Mouse (Mus musculus) kidney, postnatal 36 days (tissue): ENCODE results near the gene 1810009J06Rik.
"Not testable (repeated sequence)": the region's sequence is repeated elsewhere in the genome, so short reads cannot be mapped to it uniquely, and the experiment has no call there.

ENCODE experiments used
- DNase-seq, 2 experiments: peaks; one replicate each; pipeline ENCODE4 v3.0.0; 2021 to 2022; ENCODE audit warnings: mixed read lengths in 2 of 2

The 1810009J06Rik gene

GRCm38 (mm10) chr6:40964454-40964853, at the start of gene 1810009J06Rik:
Gene 1810009J06Rik (plus strand): TSS chr6:40964754.
- not testable (repeated sequence) for DNase-seq

GRCm38 (mm10) chr6:40919954-40920353, 44.6 kb upstream of the 1810009J06Rik start:
- DNase-seq: no peak

GRCm38 (mm10) chr6:40940457-40940856, 24.1 kb upstream of the 1810009J06Rik start, which contains the start of gene 1700074P13Rik:
Gene 1700074P13Rik (minus strand): TSS chr6:40940557.
- no peak for DNase-seq

- DNase-seq: no peak
These were observed 12.8 kb upstream of the 1810009J06Rik start, which contains the start of gene Gm4744 for GRCm38 (mm10) chr6:40951770-40952169. Gene Gm4744 (minus strand): TSS chr6:40951870.

GRCm38 (mm10) chr6:40953716-40954115, 10.8 kb upstream of the 1810009J06Rik start:
- no peak for DNase-seq

- DNase-seq: not testable (repeated sequence)
These were observed 34.8 kb downstream of the 1810009J06Rik start, which contains the start of gene Gm2663 for GRCm38 (mm10) chr6:40999379-40999778. Gene Gm2663 (minus strand): TSS chr6:40999479.

GRCm38 (mm10) chr6:41015065-41015464, 50.5 kb downstream of the 1810009J06Rik start:
- no peak for DNase-seq
